Mouse (Mus musculus): ENCODE data around the gene Bub1b. TPM values are rescaled to one million over a fixed set of nuclear protein-coding genes. Genes with fewer than 3 reads are reported as not detected.

Gene Bub1b
- under 1 TPM in 2 of 4 experiments, not detected in 2; 0.13 to 0.38 TPM for total RNA-seq (2022)

GRCm38 (mm10) chr2:118597673-118598568, at the start of gene Bub1b:
Gene Bub1b (plus strand): TSS chr2:118598211.
- peak; percentile 75 to 81 for DNase-seq (ENCODE audit: low spot score in 2 of 2)

DNA sequence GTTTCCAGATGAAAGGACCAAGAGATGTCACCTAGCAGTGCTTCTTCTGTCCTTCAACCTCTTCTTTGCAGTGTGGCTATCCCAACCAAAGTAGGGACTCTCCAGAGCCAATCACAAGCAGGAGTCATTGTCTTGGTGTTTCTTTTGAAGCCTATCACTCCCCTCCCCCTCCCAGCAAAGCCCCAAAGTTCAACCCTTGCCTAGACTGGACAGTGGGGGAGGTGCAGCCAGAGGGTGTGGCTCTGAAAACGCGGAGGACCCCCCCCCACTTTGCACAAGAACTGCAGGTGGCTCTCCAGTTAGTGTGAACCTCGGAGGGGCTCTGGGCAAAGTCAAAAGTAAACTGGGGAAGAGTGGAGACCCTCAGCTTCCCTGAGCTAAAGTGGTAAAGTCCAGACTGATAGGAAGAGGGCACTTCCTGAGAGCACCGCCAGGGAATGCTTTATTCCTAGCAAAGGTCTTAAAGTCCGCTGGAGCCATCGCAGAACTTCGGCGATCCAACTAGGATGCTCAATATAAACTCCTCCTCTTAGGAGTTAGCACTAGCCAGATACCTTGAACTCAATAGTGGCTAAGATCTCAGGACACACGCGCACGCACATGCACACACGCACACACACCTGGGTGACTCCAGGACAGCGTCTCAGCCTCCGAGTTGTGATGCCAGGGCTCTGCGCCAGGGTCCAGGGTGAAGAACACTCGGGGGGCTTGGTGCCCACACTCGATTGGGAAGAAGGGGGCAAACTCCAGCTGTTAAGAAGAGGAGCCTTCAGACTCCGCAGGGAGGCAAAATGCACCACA, 49.4 kb upstream of the Bub1b start:
- no peak for DNase-seq (ENCODE audit: low spot score in 2 of 2)

- peak; percentile 98 to 99 for DNase-seq (ENCODE audit: low spot score in 2 of 2)
Measured at GRCm38 (mm10) chr2:118549507-118550473, 48.2 kb upstream of the Bub1b start, which contains the start of gene Bmf. Gene Bmf (minus strand): TSS chr2:118549687.

- no peak for DNase-seq (ENCODE audit: low spot score in 2 of 2)
Measured at GRCm38 (mm10) chr2:118551606-118552005, 46.4 kb upstream of the Bub1b start.

DNA sequence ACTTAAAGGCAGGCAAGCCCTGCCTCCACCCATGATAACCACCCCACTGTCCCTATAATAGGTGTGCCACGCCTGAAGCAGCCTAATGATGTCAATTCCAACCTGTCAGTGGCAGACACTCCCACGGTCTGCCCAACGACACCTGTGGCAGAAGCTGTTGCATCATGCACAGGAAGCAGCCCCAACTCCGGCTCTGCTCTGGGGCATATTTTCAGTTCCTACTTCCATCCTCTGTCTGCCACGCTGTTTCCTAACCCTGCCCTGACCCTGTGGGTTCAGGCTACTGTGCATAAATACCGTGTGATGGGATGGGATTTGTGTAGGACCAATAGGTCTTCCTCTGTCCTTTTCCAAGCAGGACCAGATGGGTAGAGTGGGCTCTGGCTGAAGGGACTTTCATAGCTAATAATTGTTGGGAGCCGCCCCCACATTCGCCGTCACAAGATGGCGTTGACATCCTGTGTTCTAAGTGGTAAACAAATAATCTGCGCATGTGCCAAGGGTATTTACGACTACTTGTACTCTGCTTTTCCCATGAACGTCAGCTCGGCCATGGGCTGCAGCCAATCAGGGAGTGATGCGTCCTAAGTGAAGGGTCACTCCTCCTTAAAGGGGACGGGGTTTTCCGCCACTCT, 43.5 kb upstream of the Bub1b start:
- peak; percentile 50 to 65 for DNase-seq (ENCODE audit: low spot score in 2 of 2)

- DNase-seq (ENCODE audit: low spot score in 2 of 2), result no peak
Measured at GRCm38 (mm10) chr2:118558426-118558825, 39.6 kb upstream of the Bub1b start.

GRCm38 (mm10) chr2:118562015-118562414, 36.0 kb upstream of the Bub1b start:
- no peak for DNase-seq (ENCODE audit: low spot score in 2 of 2)

GRCm38 (mm10) chr2:118562431-118562830, 35.6 kb upstream of the Bub1b start:
- DNase-seq (ENCODE audit: low spot score in 2 of 2), result no peak

DNA sequence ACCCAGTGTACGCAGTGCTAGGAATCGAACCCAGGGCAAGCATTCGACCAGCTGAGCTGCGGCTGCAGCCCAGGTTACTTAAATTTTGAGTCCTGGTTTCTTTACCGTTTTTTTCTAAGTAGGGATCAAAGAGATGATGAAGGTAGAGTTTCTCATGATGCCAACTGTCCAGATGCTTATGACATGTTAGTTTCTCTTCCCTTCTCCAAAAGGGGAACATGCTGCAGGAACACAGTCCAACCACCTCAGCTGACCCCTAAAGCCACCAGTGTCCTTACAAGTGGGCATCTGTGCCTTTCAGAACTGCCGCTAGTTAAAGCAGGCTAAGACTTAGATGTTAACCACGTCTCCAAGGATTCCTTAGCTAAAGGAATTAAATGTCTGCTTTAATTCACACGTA, 30.8 kb upstream of the Bub1b start:
- DNase-seq (ENCODE audit: low spot score in 2 of 2), result no peak

DNA sequence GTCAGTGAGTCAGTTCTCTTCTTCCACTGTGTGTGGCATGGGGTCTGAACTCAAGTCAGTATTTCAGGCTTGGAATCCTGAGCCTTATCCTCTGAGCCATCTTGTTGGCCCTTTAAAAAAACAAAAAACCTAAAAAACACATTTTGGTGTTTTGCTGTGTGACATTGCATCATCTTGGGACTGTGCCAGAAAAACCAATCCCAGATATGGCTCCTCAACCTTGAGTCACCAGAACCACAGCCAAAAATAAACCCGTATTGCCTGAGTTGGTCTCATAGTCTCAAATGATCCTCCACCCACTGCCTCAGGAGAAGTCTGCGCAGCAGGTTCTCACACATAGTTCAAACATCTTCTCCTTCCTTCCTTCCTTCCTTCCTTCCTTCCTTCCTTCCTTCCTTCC, 27.1 kb upstream of the Bub1b start:
- DNase-seq (ENCODE audit: low spot score in 2 of 2), result no peak

GRCm38 (mm10) chr2:118572183-118572836, 25.7 kb upstream of the Bub1b start:
- no peak for DNase-seq (ENCODE audit: low spot score in 2 of 2)

- no peak for DNase-seq (ENCODE audit: low spot score in 2 of 2)
Measured at GRCm38 (mm10) chr2:118573135-118573534, 24.9 kb upstream of the Bub1b start.

DNA sequence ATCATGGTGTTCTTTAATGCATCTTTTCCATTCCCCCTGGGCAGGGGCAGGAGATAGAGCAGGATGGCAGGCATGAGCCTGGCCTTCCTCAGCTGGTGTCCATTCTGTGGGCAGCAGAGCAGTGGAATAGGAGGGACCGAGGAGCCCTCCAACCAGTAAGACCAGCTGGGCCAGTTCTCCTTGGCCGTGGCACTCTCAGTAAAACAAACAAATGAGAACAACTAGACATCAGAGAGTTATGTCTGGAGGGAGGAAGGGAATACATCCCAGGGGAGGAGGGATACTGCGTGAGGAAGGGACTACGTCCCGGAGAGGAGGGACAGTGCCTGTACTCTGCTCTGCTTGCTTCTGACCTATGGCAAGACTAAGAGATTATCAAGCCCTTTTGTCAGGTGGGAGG, 12.0 kb upstream of the Bub1b start:
- no peak for DNase-seq (ENCODE audit: low spot score in 2 of 2)

DNA sequence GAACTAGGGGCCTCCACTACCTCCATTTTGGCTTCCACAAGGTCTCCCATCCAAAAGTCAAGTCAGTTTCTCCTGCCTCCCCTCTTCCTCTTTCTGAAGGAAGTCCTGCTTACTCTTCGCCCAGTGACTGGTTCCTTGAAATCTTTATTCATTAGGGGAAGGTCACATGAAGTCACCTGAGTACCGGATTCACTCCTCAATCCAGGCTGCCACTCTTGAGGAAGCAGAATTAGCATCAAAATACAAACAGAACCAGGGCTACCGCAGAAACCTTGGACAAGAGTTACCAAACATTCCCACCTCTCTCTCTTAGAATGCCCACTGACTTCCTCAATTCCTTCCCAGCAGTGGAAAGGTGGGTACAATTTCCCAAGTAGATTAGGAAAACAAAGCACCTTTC, 10.3 kb upstream of the Bub1b start:
- DNase-seq (ENCODE audit: low spot score in 2 of 2), result no peak

- no peak for DNase-seq (ENCODE audit: low spot score in 2 of 2)
Measured at GRCm38 (mm10) chr2:118591083-118591482, 6.9 kb upstream of the Bub1b start.

GRCm38 (mm10) chr2:118599087-118599486, 1.1 kb downstream of the Bub1b start:
- DNase-seq (ENCODE audit: low spot score in 2 of 2), result no peak

DNA sequence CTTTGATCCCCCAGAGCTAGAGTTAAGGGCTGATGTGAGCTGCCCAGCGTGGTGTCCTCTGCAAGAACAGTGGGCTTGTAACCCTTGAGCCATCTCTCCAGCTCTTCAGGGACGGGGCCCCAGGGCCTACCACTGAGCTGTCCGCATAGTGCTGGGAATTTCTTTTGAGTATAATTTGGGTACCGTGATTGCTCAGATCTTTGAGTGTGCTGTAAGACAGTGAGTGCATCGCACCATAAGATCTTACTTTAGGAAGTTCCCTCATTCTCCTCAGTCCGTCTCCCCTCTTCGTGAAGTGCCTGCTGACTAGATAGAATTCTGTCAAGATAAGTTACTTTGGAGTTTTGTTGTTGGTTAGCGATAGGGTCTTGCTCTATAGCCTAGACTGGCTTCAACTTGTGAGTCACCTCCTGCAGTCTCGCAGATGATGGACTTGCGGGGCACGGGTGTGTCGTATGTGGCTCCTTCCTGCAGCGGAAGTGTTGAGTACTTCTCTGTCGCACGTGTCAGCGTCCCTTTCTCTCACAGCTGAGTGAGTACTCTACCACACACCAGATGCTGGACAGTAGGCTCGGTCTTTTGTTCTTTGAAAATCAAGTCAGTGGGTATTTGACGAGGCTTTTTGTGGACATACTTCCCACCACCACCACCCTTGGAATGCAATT, 3.7 kb downstream of the Bub1b start:
- no peak for DNase-seq (ENCODE audit: low spot score in 2 of 2)

DNA sequence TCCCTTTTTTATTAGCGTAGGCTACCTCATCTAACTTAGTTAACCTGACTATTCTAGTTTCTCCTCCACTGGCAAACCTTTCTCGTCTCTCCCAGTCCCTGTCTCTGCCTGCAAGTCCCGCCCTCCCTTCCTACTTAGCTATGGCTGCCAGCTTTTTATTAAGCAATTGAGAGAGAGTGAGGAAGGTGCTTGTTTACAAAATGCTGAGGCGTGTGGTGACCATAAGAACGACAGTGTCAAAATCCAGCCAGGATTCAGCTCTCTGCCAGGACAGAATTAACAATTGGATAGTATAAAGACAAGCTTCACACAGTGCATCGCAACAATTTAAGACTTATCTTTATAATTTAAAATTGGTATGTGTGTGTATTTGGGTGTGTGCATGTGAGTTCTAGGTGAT, 6.1 kb downstream of the Bub1b start:
- DNase-seq (ENCODE audit: low spot score in 2 of 2), result no peak

DNA sequence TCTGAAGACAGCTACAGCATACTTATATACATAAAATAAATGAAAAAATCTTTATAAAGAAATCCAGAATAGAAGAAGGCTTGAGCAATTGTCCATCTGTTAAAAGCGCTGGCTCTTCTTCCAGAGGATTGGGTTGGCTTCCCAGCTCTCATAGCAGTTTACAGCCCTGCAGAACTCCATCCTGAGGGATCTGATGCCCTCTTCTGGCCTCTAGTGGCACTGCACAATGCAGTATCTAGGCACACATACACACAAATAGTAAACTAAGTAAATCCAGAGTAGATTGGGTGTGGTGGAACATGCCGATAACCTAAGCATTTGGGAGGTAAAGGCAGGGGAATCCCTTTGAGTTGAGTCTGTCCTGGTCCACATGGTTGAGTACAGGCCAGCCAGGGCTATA, 8.0 kb downstream of the Bub1b start:
- peak; percentile 9 to 12 for DNase-seq (ENCODE audit: low spot score in 2 of 2)

DNA sequence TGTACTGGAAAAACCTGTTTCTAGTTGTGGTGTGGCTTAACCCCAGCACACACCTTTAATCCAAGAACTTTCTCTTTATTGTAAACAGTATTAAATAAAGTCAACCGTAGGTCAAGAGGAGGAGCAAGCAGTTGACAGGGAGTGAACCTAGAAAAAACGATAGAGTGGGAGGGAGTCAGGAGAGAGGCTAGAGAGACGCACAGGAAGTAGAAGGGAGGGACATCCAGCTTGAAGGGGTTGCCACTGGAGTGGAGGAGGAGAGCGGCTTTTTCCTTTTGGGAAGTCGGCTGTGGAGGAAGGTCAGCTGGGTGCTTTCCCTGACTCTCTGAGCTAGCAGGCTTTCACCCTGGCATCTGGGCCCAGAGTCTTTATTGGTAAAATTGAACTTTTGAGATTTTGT, 9.0 kb downstream of the Bub1b start:
- no peak for DNase-seq (ENCODE audit: low spot score in 2 of 2)
